Mouse (Mus musculus) hindbrain, embryonic 12.5 days (tissue): ENCODE measurements around the gene Ebf1. TPM values are rescaled to one million over a fixed set of nuclear protein-coding genes. Genes with fewer than 3 reads are reported as not detected.

Experiments used
- ATAC-seq: fragments of 200-750 bp; cut with Nextera tagmentation; 2 replicates; pipeline ENCODE4 v1.8.0; 2017; ENCODE audit warnings: moderate TSS enrichment; ENCODE audit not compliant: low FRiP score
- H3K27ac ChIP-seq: fragments of 300-500 bp; sonication (generic); 2 replicates; pipeline ENCODE4 v1.5.1; 2016; ENCODE audit warnings: mild to moderate bottlenecking
- H3K27me3 ChIP-seq: fragments of 300-500 bp; sonication (generic); 2 replicates; pipeline ENCODE4 v1.6.1; 2016; ENCODE audit warnings: mild to moderate bottlenecking
- H3K36me3 ChIP-seq: fragments of 300-500 bp; sonication (generic); 2 replicates; pipeline ENCODE4 v1.6.1; 2016; ENCODE audit warnings: mild to moderate bottlenecking
- H3K4me1 ChIP-seq: fragments of 300-500 bp; sonication (generic); 2 replicates; pipeline ENCODE4 v1.6.1; 2016
- H3K4me2 ChIP-seq: fragments of 300-500 bp; sonication (generic); replicated peaks from 2 replicates; pipeline ENCODE4 v1.6.1; 2016; ENCODE audit warnings: mild to moderate bottlenecking
- H3K4me3 ChIP-seq: fragments of 300-500 bp; sonication (generic); 2 replicates; pipeline ENCODE4 v1.5.1; 2016; ENCODE audit warnings: mild to moderate bottlenecking
- H3K9ac ChIP-seq: fragments of 300-500 bp; sonication (generic); 2 replicates; pipeline ENCODE4 v1.6.1; 2016; ENCODE audit warnings: mild to moderate bottlenecking, moderate library complexity
- H3K9me3 ChIP-seq: fragments of 300-500 bp; sonication (generic); replicated peaks from 2 replicates; pipeline ENCODE4 v1.6.1; 2016; ENCODE audit warnings: mild to moderate bottlenecking
- WGBS: fragments of 180-500 bp; shearing (Covaris S2); methylation state at CpG from one replicate; pipeline ENCODE4 v1.1.7; 2016; 5-methylcytosine and 5-hydroxymethylcytosine counted together
- polyA plus RNA-seq: library from polyadenylated mRNA; unstranded; fragments of >200 nt; fragmentation: Nextera tagmentation; extraction: Ambion mirVana; gene quantifications from 2 replicates; pipeline ENCODE4 v1.2.1, GENCODE M21; 2016

Ebf1 gene
- polyA plus RNA-seq, 1 experiment from 2014 or later, result 111 TPM

DNA sequence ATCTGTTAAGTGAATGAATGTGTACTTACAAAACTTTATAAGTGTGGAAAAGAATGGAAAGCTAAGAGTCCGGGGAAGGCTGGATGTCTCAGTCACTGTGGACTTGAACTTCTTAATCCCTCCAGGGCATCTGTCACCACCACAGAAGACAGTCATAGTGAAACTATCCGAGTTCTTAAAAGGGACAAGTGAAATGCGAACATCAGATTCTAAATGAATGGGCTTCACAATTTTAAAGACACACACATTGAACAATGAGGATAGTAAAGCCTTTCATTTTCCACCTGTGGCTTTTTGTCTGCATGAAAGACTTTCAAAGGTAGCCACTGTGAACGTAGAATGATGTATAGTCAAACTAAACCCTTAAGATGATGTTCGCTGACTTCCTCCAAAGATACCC lies 244.0 kb downstream of the Ebf1 start:
- Histone ChIP-seq H3K4me3 (no peak overlapping the region), H3K4me2 (no peak overlapping the region), H3K27ac (no peak overlapping the region), H3K36me3 (no peaks in the 10 kb centered on the region), H3K9ac (no peak overlapping the region), H3K9me3 (no peaks in the 10 kb centered on the region), H3K4me1 (peaks cover 28% of the 10 kb centered on the region), H3K27me3 (no peaks in the 10 kb centered on the region)
- no peak for ATAC-seq
- WGBS, result 78% methylated on average over 5 of the region's 5 CpGs

GRCm38 (mm10) chr11:44863910-44864309 lies 246.8 kb downstream of the Ebf1 start:
- no peak; the same call in 1 of the 2 replicates for ATAC-seq
- Histone ChIP-seq H3K27me3 (no peaks in the 10 kb centered on the region), H3K4me2 (no peak overlapping the region), H3K36me3 (no peaks in the 10 kb centered on the region), H3K9me3 (no peaks in the 10 kb centered on the region), H3K27ac (no peak overlapping the region), H3K4me1 (peaks cover 37% of the 10 kb centered on the region), H3K9ac (no peak overlapping the region), H3K4me3 (no peak overlapping the region)
- WGBS, result 61% methylated on average over 8 of the region's 8 CpGs

DNA sequence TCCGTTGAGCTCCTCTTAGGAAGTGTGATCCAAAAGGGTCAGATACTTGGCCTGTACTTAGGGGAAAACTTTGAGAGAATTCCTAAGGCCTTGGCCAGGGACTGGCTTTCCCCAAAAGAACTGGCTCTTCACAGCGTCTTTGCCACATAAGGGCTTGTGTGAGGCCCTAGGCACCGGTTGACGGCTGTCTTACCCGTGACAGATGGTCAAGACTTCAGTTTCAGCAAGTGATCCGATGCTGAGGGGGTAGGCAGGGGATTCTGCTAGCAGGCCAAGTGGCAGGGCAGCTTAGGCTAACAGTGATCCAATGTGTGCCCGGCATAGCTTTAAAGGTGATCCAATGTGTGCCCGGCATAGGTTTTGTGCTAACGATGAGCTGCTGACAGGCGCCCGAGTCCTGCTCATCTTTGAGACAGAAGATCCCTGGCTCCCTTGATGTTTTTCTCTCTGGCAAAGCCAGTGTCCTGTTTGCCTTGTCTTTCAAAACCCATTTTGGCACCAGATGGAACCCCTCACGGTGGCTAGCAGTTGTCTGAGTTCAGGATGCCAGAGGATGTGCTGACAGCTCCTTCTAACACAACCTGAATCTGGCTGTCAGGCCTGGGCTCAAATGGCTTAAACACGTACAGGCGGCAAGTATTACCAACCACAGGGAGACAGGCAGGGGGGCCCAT lies 249.5 kb downstream of the Ebf1 start:
- no peak for ATAC-seq
- H3K27ac ChIP-seq, result peak overlapping the region; percentile 53
- WGBS, result 50% methylated on average over 14 of the region's 14 CpGs

DNA sequence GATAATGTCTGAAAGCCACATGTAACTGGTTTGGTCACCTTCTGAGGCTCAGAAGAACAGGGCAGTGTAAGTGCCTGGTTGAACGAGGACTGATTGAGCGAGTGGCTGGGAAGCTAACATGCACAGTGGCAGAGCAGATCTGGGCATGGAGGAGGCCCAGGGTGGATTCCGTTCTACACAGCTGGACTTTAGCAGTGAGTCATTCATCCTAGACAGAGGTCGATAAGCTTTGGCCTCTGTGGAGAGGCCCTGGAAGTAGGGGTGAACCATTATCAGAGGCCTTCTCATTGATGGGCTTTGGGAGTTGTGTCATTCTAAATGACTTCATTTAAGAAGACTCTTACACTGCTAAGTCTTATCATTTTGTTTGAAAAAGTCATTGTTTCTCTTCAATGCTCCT lies 250.3 kb downstream of the Ebf1 start:
- Histone ChIP-seq H3K9me3 (no peaks in the 10 kb centered on the region), H3K4me3 (no peak overlapping the region), H3K4me2 (no peak overlapping the region), H3K4me1 (peaks cover 29% of the 10 kb centered on the region), H3K9ac (no peak overlapping the region), H3K27ac (no peak overlapping the region), H3K36me3 (no peaks in the 10 kb centered on the region), H3K27me3 (no peaks in the 10 kb centered on the region)
- ATAC-seq, result no peak
- 62% methylated on average over 4 of the region's 4 CpGs for WGBS

More for the DNA sequence above, 249.5 kb downstream of the Ebf1 start:
- H3K9me3 ChIP-seq, result no peaks in the 10 kb centered on the region
- H3K4me1 ChIP-seq, result peaks cover 32% of the 10 kb centered on the region
- H3K4me3 ChIP-seq, result no peak overlapping the region
- H3K27me3 ChIP-seq, result no peaks in the 10 kb centered on the region
- 0 out of 2 replicates have a peak overlapping the region, but pooled peaks have one; percentile 6 for H3K4me2 ChIP-seq
- no peak overlapping the region for H3K9ac ChIP-seq
- no peaks in the 10 kb centered on the region for H3K36me3 ChIP-seq

DNA sequence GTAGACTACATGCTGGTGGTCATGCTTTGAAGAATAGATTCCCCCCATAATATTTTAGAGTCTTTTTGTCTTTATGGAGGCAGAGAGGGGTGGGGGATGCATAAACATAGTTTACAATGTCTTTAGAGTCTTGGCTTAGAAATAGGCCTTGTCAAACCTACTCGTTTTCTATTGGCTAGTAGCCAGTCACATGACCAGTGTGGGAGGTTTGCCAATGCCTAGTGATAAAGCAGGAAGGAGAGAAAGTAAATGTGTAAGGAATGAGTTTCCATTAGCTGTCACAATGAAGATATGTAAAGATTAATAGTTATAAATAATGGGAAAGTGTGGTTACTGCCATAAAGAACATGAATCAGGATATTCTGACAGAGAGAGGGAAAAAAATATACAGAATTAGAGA lies 256.8 kb downstream of the Ebf1 start:
- no peak overlapping the region for H3K4me3 ChIP-seq
- 0 out of 2 replicates have a peak, but pooled peaks cover 3% of the 10 kb centered on the region for H3K4me1 ChIP-seq
- 87% methylated on average over 1 of the region's 1 CpGs for WGBS
- no peak overlapping the region for H3K9ac ChIP-seq
- no peak overlapping the region for H3K4me2 ChIP-seq
- H3K27me3 ChIP-seq, result no peaks in the 10 kb centered on the region
- no peaks in the 10 kb centered on the region for H3K9me3 ChIP-seq
- no peak overlapping the region for H3K27ac ChIP-seq
- no peaks in the 10 kb centered on the region for H3K36me3 ChIP-seq
- ATAC-seq, result no peak

DNA sequence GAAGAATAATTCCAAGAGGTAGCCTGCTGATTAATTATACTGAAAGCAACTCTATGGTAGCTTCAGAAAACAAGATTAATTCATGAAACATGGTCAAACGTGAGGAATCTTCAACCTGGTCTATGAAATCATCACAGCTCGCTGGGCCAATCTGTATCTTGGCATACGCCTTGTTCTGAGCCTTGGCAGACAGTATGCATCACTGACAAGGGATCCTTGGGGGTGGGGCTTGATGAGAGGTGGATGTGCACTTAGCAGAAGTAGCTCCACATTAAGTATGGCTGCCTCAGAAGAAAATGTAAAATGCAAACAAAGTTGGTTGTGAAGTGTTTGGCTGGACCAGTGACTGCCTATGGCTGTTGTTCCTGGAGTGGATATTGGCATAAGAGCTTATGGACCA lies 258.1 kb downstream of the Ebf1 start:
- Histone ChIP-seq H3K36me3 (no peaks in the 10 kb centered on the region), H3K27me3 (no peaks in the 10 kb centered on the region), H3K4me3 (no peak overlapping the region), H3K27ac (no peak overlapping the region), H3K9ac (no peak overlapping the region), H3K4me2 (no peak overlapping the region), H3K4me1 (0 out of 2 replicates have a peak, but pooled peaks cover 3% of the 10 kb centered on the region), H3K9me3 (no peaks in the 10 kb centered on the region)
- no peak for ATAC-seq
- 67% methylated on average over 3 of the region's 3 CpGs for WGBS

DNA sequence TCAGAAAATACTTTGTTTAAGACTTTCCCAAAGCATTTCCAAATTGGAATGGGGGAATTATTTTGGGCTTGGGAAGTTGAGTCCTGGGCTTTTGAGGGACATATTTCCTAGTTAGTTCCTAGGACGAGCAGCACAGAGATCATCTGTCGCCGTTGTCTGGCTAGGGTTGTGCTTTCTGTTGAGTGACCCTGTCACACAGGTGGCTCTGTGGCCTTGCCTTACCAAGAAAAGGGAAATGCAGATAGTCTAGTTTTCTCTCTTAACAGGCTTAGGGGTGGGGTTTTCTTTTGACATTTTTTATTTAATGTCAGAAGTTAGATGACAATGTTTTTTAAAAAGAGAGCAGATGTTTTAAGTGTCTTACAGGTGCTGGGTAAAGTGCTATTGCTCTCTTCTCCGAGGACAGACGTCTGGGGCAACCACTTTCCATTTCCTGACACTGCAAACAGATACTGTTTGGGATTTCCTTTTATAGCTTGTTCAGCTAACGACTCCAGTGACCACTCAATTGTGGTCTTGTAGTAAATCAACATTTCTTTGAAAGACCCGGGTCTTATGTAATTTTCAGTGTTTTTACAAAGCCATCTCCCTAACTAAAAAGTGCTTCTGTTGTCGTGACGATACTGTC lies 264.1 kb downstream of the Ebf1 start:
- H3K4me2 ChIP-seq, result no peak overlapping the region
- ATAC-seq, result no peak
- 77% methylated on average over 9 of the region's 9 CpGs for WGBS

GRCm38 (mm10) chr11:44882476-44882970 lies 265.4 kb downstream of the Ebf1 start:
- 60% methylated on average over 4 of the region's 4 CpGs for WGBS
- Histone ChIP-seq H3K27me3 (no peaks in the 10 kb centered on the region), H3K4me1 (peaks cover 5% of the 10 kb centered on the region; the same call in 1 of the 2 replicates), H3K4me2 (no peak overlapping the region), H3K4me3 (no peak overlapping the region), H3K9ac (no peak overlapping the region), H3K27ac (no peak overlapping the region), H3K9me3 (no peaks in the 10 kb centered on the region), H3K36me3 (0 out of 2 replicates have a peak, but pooled peaks cover 4% of the 10 kb centered on the region)
- 0 out of 2 replicates have a peak, but pooled peaks have one; percentile 54 for ATAC-seq

More for the DNA sequence above, 264.1 kb downstream of the Ebf1 start:
- Histone ChIP-seq H3K27ac (no peak overlapping the region), H3K27me3 (no peaks in the 10 kb centered on the region), H3K36me3 (0 out of 2 replicates have a peak, but pooled peaks cover 4% of the 10 kb centered on the region), H3K9ac (no peak overlapping the region), H3K4me3 (no peak overlapping the region), H3K4me1 (no peaks in the 10 kb centered on the region), H3K9me3 (no peaks in the 10 kb centered on the region)

DNA sequence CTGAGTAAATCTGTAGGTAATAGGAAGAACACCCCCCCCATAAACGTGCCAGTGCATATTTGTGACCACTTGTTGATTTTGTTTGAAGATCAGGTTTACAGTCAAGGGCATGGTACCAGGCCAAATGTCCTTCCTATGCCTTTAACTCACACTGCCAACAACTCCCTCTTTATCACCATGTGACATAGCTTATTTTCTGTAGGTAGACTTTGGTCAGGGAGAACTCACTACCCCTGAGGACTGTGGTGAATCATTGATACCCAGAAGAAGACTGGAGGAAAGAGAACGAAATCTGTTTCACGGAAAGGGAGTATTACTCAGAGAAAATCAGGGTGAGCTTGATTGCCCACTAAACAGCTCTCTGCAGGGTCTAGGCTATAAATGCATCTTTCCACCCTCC lies 267.2 kb downstream of the Ebf1 start:
- H3K4me2 ChIP-seq, result no peak overlapping the region
- H3K36me3 ChIP-seq, result 0 out of 2 replicates have a peak, but pooled peaks cover 4% of the 10 kb centered on the region
- no peak overlapping the region for H3K27ac ChIP-seq
- no peaks in the 10 kb centered on the region for H3K9me3 ChIP-seq
- ATAC-seq, result no peak
- no peak overlapping the region for H3K9ac ChIP-seq
- 84% methylated on average over 3 of the region's 3 CpGs for WGBS
- no peaks in the 10 kb centered on the region for H3K27me3 ChIP-seq
- peaks cover 7% of the 10 kb centered on the region; the same call in 1 of the 2 replicates for H3K4me1 ChIP-seq
- no peak overlapping the region for H3K4me3 ChIP-seq

DNA sequence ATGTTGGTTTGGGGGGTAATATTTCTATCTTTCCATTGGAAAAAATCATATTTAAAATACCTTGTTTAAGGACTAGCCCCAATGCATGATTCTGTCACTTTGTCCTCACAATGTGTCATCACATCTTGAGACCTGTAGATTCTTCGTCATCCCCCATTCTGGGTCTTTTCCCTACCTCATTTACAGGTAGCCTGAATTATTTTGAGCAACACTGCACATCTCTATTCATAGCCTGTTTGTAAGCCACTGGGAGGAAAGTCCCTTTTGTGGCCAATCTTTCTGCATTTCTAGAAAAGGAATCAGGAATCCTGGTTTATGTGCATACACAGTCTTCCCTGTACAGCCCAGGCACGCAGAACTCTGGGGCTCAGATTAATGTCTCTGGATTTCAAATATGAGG lies 269.8 kb downstream of the Ebf1 start:
- H3K4me1 ChIP-seq, result peaks cover 12% of the 10 kb centered on the region
- no peak overlapping the region for H3K4me2 ChIP-seq
- H3K27ac ChIP-seq, result no peak overlapping the region
- 86% methylated on average over 2 of the region's 2 CpGs for WGBS
- no peak overlapping the region for H3K4me3 ChIP-seq
- no peak for ATAC-seq
- H3K9me3 ChIP-seq, result no peaks in the 10 kb centered on the region
- H3K27me3 ChIP-seq, result no peaks in the 10 kb centered on the region
- H3K36me3 ChIP-seq, result 0 out of 2 replicates have a peak, but pooled peaks cover 4% of the 10 kb centered on the region
- no peak overlapping the region for H3K9ac ChIP-seq

- 0 out of 2 replicates have a peak overlapping the region, but pooled peaks have one; percentile 18 for H3K27ac ChIP-seq
- 0 out of 2 replicates have a peak, but pooled peaks cover 4% of the 10 kb centered on the region for H3K36me3 ChIP-seq
- ATAC-seq, result no peak
- H3K27me3 ChIP-seq, result no peaks in the 10 kb centered on the region
- no peak overlapping the region for H3K4me3 ChIP-seq
- no peak overlapping the region for H3K4me2 ChIP-seq
- H3K9me3 ChIP-seq, result no peaks in the 10 kb centered on the region
- peaks cover 13% of the 10 kb centered on the region for H3K4me1 ChIP-seq
- 73% methylated on average over 7 of the region's 7 CpGs for WGBS
- no peak overlapping the region for H3K9ac ChIP-seq
These were observed 270.6 kb downstream of the Ebf1 start for GRCm38 (mm10) chr11:44887691-44888090.

DNA sequence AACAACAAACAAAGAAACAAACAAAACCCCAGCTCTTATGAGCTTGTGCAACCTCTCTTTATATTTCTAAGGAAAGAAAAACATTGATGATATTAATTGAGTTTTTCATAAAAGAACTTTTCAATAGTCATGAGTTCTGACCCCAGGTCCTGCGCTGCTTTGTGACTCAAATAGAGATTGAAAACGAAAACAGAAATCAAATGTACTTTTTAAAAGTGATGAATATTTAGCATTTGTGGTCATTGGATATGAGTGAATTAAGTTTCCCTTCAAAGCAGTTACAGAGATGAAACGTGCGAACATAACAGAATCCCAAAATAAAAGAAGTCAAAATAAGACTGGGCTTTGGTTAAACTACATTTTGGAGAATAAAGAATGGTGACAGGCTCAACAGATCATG lies 271.3 kb downstream of the Ebf1 start:
- 0 out of 2 replicates have a peak, but pooled peaks cover 4% of the 10 kb centered on the region for H3K36me3 ChIP-seq
- H3K9ac ChIP-seq, result no peak overlapping the region
- H3K27ac ChIP-seq, result no peak overlapping the region
- no peaks in the 10 kb centered on the region for H3K9me3 ChIP-seq
- no peaks in the 10 kb centered on the region for H3K27me3 ChIP-seq
- ATAC-seq, result no peak
- WGBS, result 85% methylated on average over 4 of the region's 4 CpGs
- H3K4me1 ChIP-seq, result peaks cover 20% of the 10 kb centered on the region
- no peak overlapping the region for H3K4me2 ChIP-seq
- no peak overlapping the region for H3K4me3 ChIP-seq
